Mouse (Mus musculus) liver, adult (tissue): ENCODE data around the gene N4bp1.

Experiments used
- GATA4 ChIP-seq: IDR thresholded peaks from 2 replicates; pipeline ENCODE4 v1.6.1; 2014; ENCODE audit warnings: mild to moderate bottlenecking, low read length; ENCODE audit not compliant: insufficient replicate concordance

Gene N4bp1

GRCm38 (mm10) chr8:86825674-86826448, 59.2 kb downstream of the N4bp1 start:
- TF ChIP-seq GATA4 = no peak

GRCm38 (mm10) chr8:86824735-86825134, 60.3 kb downstream of the N4bp1 start:
- TF ChIP-seq GATA4 = no peak

GRCm38 (mm10) chr8:86820756-86821201, 64.3 kb downstream of the N4bp1 start:
- TF ChIP-seq GATA4 = no peak

- no peak for TF ChIP-seq GATA4
Observed at GRCm38 (mm10) chr8:86820186-86820755, 64.8 kb downstream of the N4bp1 start.

- no peak for TF ChIP-seq GATA4
Observed at GRCm38 (mm10) chr8:86819426-86819825, 65.6 kb downstream of the N4bp1 start.

GRCm38 (mm10) chr8:86808990-86809960, 75.8 kb downstream of the N4bp1 start:
- no peak for TF ChIP-seq GATA4

- no peak for TF ChIP-seq GATA4
Observed at GRCm38 (mm10) chr8:86808239-86808638, 76.8 kb downstream of the N4bp1 start.

- TF ChIP-seq GATA4 = peak; percentile 80
Observed at GRCm38 (mm10) chr8:86801988-86802387, 83.1 kb downstream of the N4bp1 start.

- no peak for TF ChIP-seq GATA4
Observed at GRCm38 (mm10) chr8:86800966-86801365, 84.1 kb downstream of the N4bp1 start.

- no peak for TF ChIP-seq GATA4
Observed at GRCm38 (mm10) chr8:86798141-86798540, 86.9 kb downstream of the N4bp1 start.

GRCm38 (mm10) chr8:86797705-86798104, 87.4 kb downstream of the N4bp1 start:
- TF ChIP-seq GATA4 = no peak

GRCm38 (mm10) chr8:86794716-86795115, 90.3 kb downstream of the N4bp1 start:
- no peak for TF ChIP-seq GATA4

- TF ChIP-seq GATA4 = no peak
Observed at GRCm38 (mm10) chr8:86791542-86791941, 93.5 kb downstream of the N4bp1 start.

- TF ChIP-seq GATA4 = no peak
Observed at GRCm38 (mm10) chr8:86789576-86789975, 95.5 kb downstream of the N4bp1 start.

- TF ChIP-seq GATA4 = no peak
Observed at GRCm38 (mm10) chr8:86787891-86788420, 97.1 kb downstream of the N4bp1 start.

GRCm38 (mm10) chr8:86786498-86786897, 98.6 kb downstream of the N4bp1 start:
- TF ChIP-seq GATA4 = no peak

GRCm38 (mm10) chr8:86781094-86781493, 104.0 kb downstream of the N4bp1 start:
- no peak for TF ChIP-seq GATA4
